Mouse (Mus musculus) liver, embryonic 12.5 days (tissue): ENCODE data around the gene Ebi3. TPM values are rescaled to one million over a fixed set of nuclear protein-coding genes. Genes with fewer than 3 reads are reported as not detected.

Source experiments
- ATAC-seq: fragments of 200-750 bp; cut with Nextera tagmentation; 2 replicates; pipeline ENCODE4 v1.8.0; 2017; ENCODE audit warnings: moderate number of reproducible peaks, mild to moderate bottlenecking, moderate library complexity
- H3K27ac ChIP-seq: fragments of 300-500 bp; sonication (generic); 2 replicates; pipeline ENCODE4 v1.5.1; 2016; ENCODE audit warnings: mild to moderate bottlenecking
- H3K27me3 ChIP-seq: fragments of 300-500 bp; sonication (generic); replicated peaks from 2 replicates; pipeline ENCODE4 v1.6.1; 2016; ENCODE audit warnings: mild to moderate bottlenecking, moderate library complexity
- H3K36me3 ChIP-seq: fragments of 300-500 bp; sonication (generic); 2 replicates; pipeline ENCODE4 v1.6.1; 2016; ENCODE audit warnings: mild to moderate bottlenecking, moderate library complexity
- H3K4me1 ChIP-seq: fragments of 300-500 bp; sonication (generic); 2 replicates; pipeline ENCODE4 v1.6.1; 2016
- H3K4me2 ChIP-seq: fragments of 300-500 bp; sonication (generic); 2 replicates; pipeline ENCODE4 v1.6.1; 2016; ENCODE audit warnings: mild to moderate bottlenecking, moderate library complexity
- H3K4me3 ChIP-seq: fragments of 300-500 bp; sonication (generic); 2 replicates; pipeline ENCODE4 v1.5.1; 2016; ENCODE audit warnings: mild to moderate bottlenecking, moderate library complexity
- H3K9ac ChIP-seq: fragments of 300-500 bp; sonication (generic); 2 replicates; pipeline ENCODE4 v1.6.1; 2016; ENCODE audit warnings: mild to moderate bottlenecking, moderate library complexity
- H3K9me3 ChIP-seq: fragments of 300-500 bp; sonication (generic); replicated peaks from 2 replicates; pipeline ENCODE4 v1.6.1; 2016; ENCODE audit warnings: mild to moderate bottlenecking, moderate library complexity
- WGBS: fragments of 180-500 bp; shearing (Covaris S2); methylation state at CpG from one replicate; pipeline ENCODE4 v1.1.7; 2016; ENCODE audit not compliant: insufficient replicate concordance; 5-methylcytosine and 5-hydroxymethylcytosine counted together
- polyA plus RNA-seq: library from polyadenylated mRNA; unstranded; fragments of >200 nt; fragmentation: Nextera tagmentation; extraction: Ambion mirVana; gene quantifications from 2 replicates; pipeline ENCODE4 v1.2.1, GENCODE M21; 2016

Ebi3 gene
- polyA plus RNA-seq, 1 experiment from 2014 or later: 5.4 TPM

DNA sequence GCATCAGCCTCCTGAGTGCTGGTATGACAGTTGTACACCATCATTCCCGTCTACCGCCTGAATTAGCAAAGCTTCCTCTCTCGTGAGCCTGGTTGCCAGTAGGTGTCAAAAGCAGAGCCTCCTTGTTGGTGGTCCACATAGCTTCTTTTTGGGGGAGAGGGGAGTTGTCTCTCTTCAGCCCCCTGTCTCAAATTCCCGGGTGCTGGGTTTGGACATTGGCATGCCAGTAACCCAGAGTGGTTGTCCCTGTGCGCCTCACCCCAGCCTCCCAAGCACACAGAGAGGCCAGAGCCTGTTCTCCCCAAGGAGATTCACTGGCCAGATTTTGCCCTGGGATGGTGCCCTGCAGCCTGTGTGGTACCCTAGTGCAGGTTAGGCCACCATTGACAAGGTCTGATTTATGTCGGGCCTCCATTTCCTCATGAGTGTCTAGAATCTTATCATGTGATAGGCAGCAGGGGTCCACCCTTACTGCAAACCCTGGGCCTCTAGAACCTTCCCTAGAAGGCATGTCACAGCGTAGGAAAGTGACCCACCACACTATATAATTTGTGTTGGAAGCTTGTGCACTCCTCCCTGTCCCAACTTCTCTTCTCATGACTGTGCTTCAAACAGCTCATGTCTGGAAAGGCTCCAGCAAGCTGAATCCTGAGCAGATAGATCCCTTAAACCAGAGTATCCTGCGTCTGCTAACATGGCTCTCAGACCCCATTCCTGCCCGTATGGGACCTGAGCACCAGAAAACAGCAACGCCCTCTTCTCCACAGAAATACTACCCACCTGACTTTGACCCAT, 7.7 kb downstream of the Ebi3 start:
- WGBS: 63% methylated on average over 10 of the region's 10 CpGs
- peaks cover 51% of the 10 kb centered on the region for H3K4me1 ChIP-seq
- ATAC-seq: no peak
- peak overlapping the region; percentile 58; the same call in 1 of the 2 replicates for H3K9ac ChIP-seq
- H3K4me2 ChIP-seq: peak overlapping the region; percentile 83
- H3K9me3 ChIP-seq: no peaks in the 10 kb centered on the region
- H3K27me3 ChIP-seq: peaks cover 9% of the 10 kb centered on the region; the same call in 1 of the 2 replicates
- peak overlapping the region; percentile 64 for H3K27ac ChIP-seq
- H3K36me3 ChIP-seq: peaks cover 46% of the 10 kb centered on the region
- H3K4me3 ChIP-seq: peak overlapping the region; percentile 67

DNA sequence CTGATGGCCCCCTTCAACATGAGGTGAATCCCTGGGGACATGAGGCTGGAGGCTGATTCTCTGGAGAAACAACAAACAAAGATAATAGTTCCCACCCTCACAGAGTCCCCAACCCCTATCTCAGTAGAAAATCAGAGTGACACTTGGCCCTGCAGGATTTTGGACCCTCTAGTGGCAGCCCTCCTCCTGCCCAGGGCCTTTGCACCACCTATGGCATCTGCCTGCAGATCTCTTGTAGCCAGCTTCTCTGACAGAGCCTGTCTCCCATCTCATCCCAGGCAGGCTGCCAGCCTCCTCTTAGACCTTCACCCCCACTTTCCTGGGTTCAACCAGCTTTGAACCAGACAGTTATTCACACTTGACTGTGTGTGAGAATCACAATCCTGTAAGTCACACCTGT, 8.4 kb downstream of the Ebi3 start:
- Histone ChIP-seq H3K4me1 (peaks cover 49% of the 10 kb centered on the region), H3K4me3 (no peak overlapping the region), H3K36me3 (peaks cover 51% of the 10 kb centered on the region), H3K9me3 (no peaks in the 10 kb centered on the region), H3K27ac (no peak overlapping the region), H3K9ac (no peak overlapping the region), H3K27me3 (0 out of 2 replicates have a peak, but pooled peaks cover 3% of the 10 kb centered on the region), H3K4me2 (no peak overlapping the region)
- ATAC-seq: no peak

DNA sequence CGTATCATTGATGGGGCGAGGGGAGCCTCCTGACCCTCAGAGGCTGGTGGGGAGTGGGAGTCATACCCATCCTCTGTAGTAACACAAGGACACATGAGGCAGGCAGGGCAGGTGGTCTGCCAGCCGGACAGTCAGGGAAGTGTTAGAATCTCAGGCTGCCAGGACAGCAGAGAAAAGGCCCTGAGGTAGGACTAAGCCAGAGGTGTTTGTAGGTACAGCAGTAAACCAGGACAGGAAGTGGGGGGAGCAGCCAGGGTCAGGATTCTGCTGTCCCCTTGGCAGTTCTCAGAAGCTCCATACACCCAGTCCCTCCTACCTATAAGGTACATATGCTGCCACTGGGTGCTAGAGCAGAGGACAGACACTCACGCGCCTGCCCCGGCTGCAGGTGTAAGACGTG, 9.2 kb downstream of the Ebi3 start:
- H3K27me3 ChIP-seq: no peaks in the 10 kb centered on the region
- H3K36me3 ChIP-seq: peaks cover 60% of the 10 kb centered on the region
- no peak for ATAC-seq
- H3K4me1 ChIP-seq: peaks cover 41% of the 10 kb centered on the region
- H3K9me3 ChIP-seq: no peaks in the 10 kb centered on the region
- no peak overlapping the region for H3K4me2 ChIP-seq
- H3K9ac ChIP-seq: no peak overlapping the region
- no peak overlapping the region for H3K27ac ChIP-seq
- H3K4me3 ChIP-seq: no peak overlapping the region
- 81% methylated on average over 7 of the region's 7 CpGs for WGBS

DNA sequence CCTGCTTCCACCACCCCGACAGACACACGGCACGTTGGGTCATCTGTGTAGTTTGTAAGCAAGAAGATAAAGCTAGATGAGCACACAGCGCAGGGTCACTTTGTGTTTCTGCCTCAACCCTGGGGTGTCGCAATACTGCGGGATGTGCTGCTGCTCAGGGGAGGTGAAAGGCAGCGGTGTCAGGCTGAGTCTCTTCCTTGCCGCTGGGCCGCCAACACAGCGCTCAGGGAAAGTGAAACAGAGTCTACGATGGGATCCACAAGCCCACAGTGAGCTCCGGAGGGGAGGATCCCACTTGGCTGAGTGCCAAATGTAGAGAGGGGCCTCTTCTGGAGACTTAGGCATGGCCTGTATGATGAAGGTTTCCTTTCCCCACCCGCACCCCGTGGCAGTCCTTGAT, 10.7 kb downstream of the Ebi3 start:
- Histone ChIP-seq H3K27ac (no peak overlapping the region; the same call in 1 of the 2 replicates), H3K27me3 (0 out of 2 replicates have a peak, but pooled peaks cover 1% of the 10 kb centered on the region), H3K9me3 (no peaks in the 10 kb centered on the region), H3K36me3 (peaks cover 75% of the 10 kb centered on the region), H3K9ac (no peak overlapping the region), H3K4me1 (peaks cover 26% of the 10 kb centered on the region), H3K4me3 (no peak overlapping the region), H3K4me2 (no peak overlapping the region)
- 74% methylated on average over 14 of the region's 14 CpGs for WGBS
- no peak for ATAC-seq

DNA sequence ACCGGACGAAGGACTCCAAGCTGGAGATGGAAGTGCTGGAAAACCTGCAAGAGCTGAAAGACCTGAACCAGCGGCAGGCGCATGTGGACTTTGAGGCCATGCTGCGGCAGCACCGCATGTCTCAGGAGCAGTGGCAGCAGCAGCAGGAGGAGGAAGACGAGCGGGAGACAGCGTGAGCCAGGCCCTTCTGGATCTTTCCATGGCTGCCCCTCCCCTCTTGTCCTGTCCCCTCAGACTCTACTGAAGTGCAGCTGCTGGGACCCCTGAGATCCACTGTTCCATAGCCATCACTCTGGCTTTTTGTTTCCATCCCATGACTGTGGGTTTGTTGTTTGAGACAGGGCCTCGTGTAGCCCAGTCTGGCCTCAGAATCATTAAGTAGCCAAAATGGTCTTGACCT, 12.1 kb downstream of the Ebi3 start:
- 83% methylated on average over 10 of the region's 10 CpGs for WGBS
- Histone ChIP-seq H3K27ac (no peak overlapping the region), H3K9ac (no peak overlapping the region), H3K4me1 (peaks cover 20% of the 10 kb centered on the region), H3K4me3 (no peak overlapping the region), H3K9me3 (no peaks in the 10 kb centered on the region), H3K27me3 (peaks cover 14% of the 10 kb centered on the region), H3K4me2 (no peak overlapping the region), H3K36me3 (peaks cover 78% of the 10 kb centered on the region)
- ATAC-seq: no peak

DNA sequence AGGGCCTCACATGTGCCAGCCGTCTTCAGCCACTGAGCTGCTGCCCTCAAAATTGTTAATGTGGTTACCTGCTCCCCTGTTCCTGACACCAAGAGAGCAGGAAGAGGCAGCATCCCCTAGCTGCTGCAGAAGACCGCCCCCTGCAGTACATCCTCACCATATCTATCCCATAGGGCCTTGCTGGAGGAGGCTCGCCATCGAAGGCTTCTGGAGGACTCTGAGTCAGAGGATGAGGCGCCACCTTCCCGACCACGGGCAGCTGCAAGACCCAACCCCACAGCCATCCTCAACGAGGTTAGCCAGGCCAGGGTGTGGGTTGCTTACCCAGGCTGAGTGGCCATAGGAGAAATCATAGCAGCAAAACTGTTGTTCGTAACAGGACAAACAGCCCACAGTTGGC, 12.6 kb downstream of the Ebi3 start:
- H3K4me1 ChIP-seq: peaks cover 16% of the 10 kb centered on the region
- 78% methylated on average over 9 of the region's 9 CpGs for WGBS
- no peak for ATAC-seq
- no peak overlapping the region for H3K4me3 ChIP-seq
- no peak overlapping the region for H3K4me2 ChIP-seq
- H3K27ac ChIP-seq: no peak overlapping the region
- H3K36me3 ChIP-seq: peaks cover 78% of the 10 kb centered on the region
- peaks cover 20% of the 10 kb centered on the region for H3K27me3 ChIP-seq
- no peak overlapping the region for H3K9ac ChIP-seq
- no peaks in the 10 kb centered on the region for H3K9me3 ChIP-seq

DNA sequence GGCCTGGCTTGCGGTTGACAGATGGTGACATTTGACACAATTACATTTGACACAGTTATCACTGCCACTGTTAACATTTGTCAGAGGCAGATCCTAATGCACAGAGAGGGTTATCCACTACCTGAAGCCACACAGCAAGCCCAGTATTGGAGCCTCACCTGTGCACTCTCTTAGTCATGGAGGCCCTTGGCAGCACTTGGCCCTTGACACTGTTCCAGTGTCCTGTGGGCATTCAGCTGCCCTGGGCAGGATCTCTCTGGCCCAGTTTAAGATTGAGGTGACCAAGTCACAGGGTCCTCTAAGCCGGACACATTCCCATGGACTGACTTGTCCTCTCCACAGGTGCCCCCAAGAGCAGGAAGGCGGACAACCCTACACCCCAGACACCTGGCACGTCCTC, 14.7 kb downstream of the Ebi3 start:
- Histone ChIP-seq H3K4me2 (no peak overlapping the region), H3K36me3 (peaks cover 60% of the 10 kb centered on the region), H3K4me3 (no peak overlapping the region), H3K27ac (no peak overlapping the region), H3K9ac (no peak overlapping the region), H3K9me3 (no peaks in the 10 kb centered on the region), H3K27me3 (peaks cover 41% of the 10 kb centered on the region), H3K4me1 (peaks cover 20% of the 10 kb centered on the region)
- 79% methylated on average over 4 of the region's 4 CpGs for WGBS
- ATAC-seq: no peak

DNA sequence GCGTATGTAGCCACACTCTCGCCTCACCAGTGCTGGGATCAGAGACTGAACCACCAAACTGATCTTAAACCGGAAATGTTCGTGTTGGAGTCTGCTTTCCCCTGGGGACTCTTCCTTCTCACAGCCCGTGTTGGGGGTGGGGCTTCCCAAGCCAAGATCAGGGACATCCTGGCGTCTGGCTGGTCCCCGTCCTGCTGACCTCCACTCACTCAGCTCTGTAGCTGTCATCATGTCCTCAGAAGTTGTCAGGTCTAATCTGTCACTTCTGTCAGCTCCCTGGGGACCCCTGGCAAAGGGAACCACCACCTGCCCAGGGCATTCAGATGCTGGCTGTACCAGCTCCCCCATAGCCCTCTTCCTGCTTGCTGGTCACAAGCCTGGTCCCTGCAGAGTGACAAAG, 15.8 kb downstream of the Ebi3 start:
- no peak for ATAC-seq
- Histone ChIP-seq H3K9ac (no peak overlapping the region), H3K4me1 (peaks cover 17% of the 10 kb centered on the region), H3K27ac (no peak overlapping the region), H3K4me2 (no peak overlapping the region), H3K36me3 (peaks cover 52% of the 10 kb centered on the region), H3K27me3 (peaks cover 52% of the 10 kb centered on the region), H3K4me3 (no peak overlapping the region), H3K9me3 (no peaks in the 10 kb centered on the region)
- 55% methylated on average over 7 of the region's 7 CpGs for WGBS

DNA sequence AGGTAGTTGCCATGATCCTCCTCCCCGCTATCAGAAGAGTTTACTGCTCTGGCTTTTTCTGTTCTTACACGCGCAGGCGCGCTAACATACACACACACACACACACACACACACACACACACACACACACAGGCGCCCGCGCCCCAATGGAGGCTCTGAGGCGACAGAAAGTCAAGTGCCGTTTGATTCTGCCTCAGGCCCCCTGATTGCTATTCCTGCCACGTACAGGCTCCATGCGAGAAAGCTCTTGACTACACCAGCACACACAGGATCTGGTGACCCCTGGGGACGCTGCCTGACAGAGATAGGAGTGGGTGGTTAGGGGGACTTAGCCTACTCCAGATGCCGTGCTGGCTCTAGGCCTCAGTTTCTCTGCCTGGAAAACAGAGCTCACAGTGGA, 17.1 kb downstream of the Ebi3 start:
- Histone ChIP-seq H3K9me3 (no peaks in the 10 kb centered on the region), H3K9ac (no peak overlapping the region), H3K27ac (no peak overlapping the region), H3K4me1 (peaks cover 16% of the 10 kb centered on the region), H3K27me3 (peaks cover 65% of the 10 kb centered on the region), H3K36me3 (peaks cover 38% of the 10 kb centered on the region), H3K4me2 (no peak overlapping the region), H3K4me3 (no peak overlapping the region; the same call in 1 of the 2 replicates)
- WGBS: 50% methylated on average over 14 of the region's 14 CpGs
- ATAC-seq: no peak

DNA sequence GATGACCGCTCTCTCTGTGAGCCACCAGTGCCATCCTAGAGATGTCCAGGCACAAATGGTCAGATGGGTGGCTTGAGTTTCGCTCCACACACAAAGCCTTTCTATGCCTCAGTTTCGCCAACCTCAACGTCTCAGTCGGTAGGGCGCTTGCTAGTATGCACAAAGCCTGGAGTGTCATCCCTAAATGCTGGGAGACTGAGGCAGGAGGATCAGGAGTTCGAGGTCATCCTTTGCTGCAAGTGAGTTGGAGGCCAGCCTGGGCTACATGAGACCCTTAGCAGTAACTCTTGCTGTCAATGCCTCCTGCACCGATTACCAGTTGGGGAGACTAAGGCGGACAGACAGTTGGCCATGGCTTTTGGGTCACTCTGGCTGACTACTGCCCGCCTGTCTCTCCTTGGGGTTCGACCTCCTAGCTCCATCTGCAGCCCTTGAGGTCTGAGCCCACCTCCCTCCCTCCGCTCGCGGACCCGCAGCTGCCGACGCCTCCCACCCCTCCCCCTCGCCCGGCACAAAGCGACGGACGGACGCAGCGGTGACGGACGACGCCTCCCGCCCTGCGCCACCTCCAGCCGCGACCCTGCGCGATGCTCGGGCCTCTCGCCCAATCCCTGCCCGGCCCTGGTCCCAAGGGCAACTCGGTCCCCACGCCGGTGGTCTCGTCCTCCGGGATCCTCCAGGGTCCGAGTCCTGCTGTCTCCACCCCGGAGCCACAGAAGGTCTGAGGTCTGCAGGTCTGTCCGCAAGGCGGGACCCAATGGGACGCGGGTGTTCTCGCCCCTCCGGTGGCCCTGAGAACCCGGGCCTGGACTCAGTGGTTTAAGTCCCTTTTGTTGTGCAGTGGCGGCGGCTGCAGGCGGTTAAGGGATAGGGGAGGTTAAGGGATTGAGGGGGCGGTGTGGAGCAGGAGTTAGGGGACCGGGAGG, 17.8 kb downstream of the Ebi3 start, which contains the start of gene Shd:
Gene Shd (plus strand): TSS at position 502 of the 926 bp plus-strand sequence.
- Histone ChIP-seq H3K4me2 (peak within 1 kb of the TSS; percentile 66), H3K27me3 (peaks cover 69% of the 10 kb centered on the region), H3K4me3 (peak within 1 kb of the TSS; percentile 41), H3K27ac (no peak within 1 kb of the TSS), H3K36me3 (peaks cover 31% of the 10 kb centered on the region), H3K9ac (peak within 1 kb of the TSS; percentile 44; the same call in 1 of the 2 replicates), H3K4me1 (peaks cover 16% of the 10 kb centered on the region), H3K9me3 (no peaks in the 10 kb centered on the region)
- 9% methylated on average over 51 of the region's 55 CpGs for WGBS
- ATAC-seq: peak; percentile 16; the same call in 1 of the 2 replicates

DNA sequence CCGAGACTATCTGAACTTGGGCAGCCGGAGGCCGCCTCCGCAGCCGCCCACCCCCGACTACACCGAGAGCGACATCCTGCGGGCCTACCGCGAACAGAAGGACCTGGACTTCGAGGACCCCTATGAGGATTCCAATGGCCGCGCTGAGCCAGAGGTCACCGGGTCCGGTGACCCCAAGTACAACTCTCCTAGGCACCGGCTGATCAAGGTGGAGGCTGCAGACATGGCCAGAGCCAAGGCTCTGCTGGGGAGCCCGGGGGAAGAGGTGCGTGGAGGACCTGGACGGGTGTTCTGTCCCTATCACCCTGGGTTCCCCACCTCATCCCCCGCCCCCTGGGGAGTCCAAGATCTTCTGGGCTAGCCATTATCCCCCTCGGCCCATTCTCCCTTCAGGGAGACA, 19.0 kb downstream of the Ebi3 start:
- Histone ChIP-seq H3K9ac (no peak overlapping the region), H3K4me2 (peak overlapping the region; percentile 66), H3K4me3 (no peak overlapping the region), H3K4me1 (peaks cover 20% of the 10 kb centered on the region), H3K36me3 (peaks cover 20% of the 10 kb centered on the region), H3K27ac (no peak overlapping the region), H3K9me3 (no peaks in the 10 kb centered on the region), H3K27me3 (peaks cover 78% of the 10 kb centered on the region)
- ATAC-seq: no peak
- 25% methylated on average over 22 of the region's 22 CpGs for WGBS
